Mouse (Mus musculus) erythroblast, embryonic 14.5 days (primary cell): Measurements from ENCODE around the gene Spo11.

Experiments used
- GATA1 ChIP-seq: IDR thresholded peaks from 2 replicates; pipeline ENCODE4 v1.6.1; 2012; ENCODE audit warnings: low read length, inconsistent platforms, mixed read lengths
- TAL1 ChIP-seq: IDR thresholded peaks from 3 replicates; pipeline ENCODE4 v1.6.1; 2012; ENCODE audit warnings: low read length, inconsistent platforms, mixed read lengths

DNA sequence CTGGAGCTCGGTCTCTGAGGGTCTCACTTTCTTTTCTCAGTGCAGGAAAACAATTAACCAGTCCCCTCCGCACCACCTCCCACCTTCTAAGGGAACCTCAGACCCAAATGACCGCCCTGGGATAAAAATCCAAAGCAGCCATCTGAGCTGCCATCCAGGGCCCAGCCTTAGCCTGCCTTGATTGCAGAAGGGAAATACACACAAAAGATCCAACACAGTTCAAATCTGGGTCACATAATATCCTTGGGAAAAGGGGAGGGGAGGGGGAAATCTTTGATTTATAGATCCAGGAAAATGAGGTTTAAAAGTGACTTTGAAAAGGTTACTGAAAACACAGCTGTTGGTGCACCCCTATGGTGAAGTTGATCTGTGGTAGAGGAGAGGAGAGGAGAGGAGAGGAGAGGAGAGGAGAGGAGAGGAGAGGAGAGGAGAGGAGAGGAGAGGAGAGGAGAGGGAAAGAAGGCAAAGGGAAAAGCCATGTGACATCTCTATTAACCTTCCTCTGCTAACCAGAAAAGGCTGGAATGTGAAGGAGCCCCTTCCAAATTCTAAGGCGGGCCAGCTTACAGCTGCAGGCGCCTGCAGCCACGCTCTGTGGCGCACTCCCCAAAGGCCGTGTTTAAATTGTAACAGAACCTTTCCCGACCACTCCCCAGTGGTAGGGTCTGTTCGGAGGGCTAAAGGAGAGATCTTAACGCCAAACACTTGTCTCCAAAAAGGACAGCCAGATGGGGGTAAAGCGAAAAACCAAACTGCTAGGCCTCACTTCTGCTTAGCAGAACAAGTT is 41.5 kb upstream of the Spo11 start:
- TF ChIP-seq TAL1 (no peak), GATA1 (no peak)
